8 mouse cellular contexts compared by ENCODE assay signal in genomic region chr19:12794056-12795044, GRCm38 (mm10). TPM values are rescaled to one million over a fixed set of nuclear protein-coding genes. Genes with fewer than 3 reads are reported as not detected.
DNase-seq lines count a peak whose midpoint lies in the region; ATAC-seq lines count a peak whose summit lies in the region.

No protein-coding gene starts in this region.

- peak overlapping the region; percentile 97 for H3K9ac ChIP-seq in hindbrain, embryonic 12.5 days

- ATAC-seq in hindbrain, embryonic 12.5 days (ENCODE audit: low FRiP score): peak; percentile 71

- H3K27ac ChIP-seq in hindbrain, embryonic 12.5 days: peak overlapping the region; percentile 99

- peaks cover 8% of the 10 kb centered on the region for H3K4me1 ChIP-seq in hindbrain, embryonic 12.5 days

- peak overlapping the region; percentile 94 for H3K4me3 ChIP-seq in hindbrain, embryonic 12.5 days

- WGBS in hindbrain, embryonic 12.5 days: 1% methylated on average over 36 of the region's 39 CpGs

- peak overlapping the region; percentile 51 for H3K4me2 ChIP-seq in hindbrain, embryonic 12.5 days (replicated peaks)

- no peaks in the 10 kb centered on the region for H3K36me3 ChIP-seq in hindbrain, embryonic 12.5 days

- DNase-seq in MN1 (ENCODE audit: low spot score): peak; percentile 89
- DNase-seq in cerebellum, adult 9-10 months: peak; percentile 88
- DNase-seq in frontal cortex, adult 2 months (ENCODE audit: extremely low spot score in 1 of 2, low spot score in 1 of 2): peak; percentile 85 to 95
- DNase-seq in layer of hippocampus, postnatal 14 days (ENCODE audit: low spot score in 2 of 2): peak; percentile 92 to 93
- DNase-seq in lung, postnatal 14 days: peak; percentile 95
- peak; percentile 66 for DNase-seq in retina, adult 2 months (ENCODE audit: low read depth, low spot score)
- DNase-seq in thymus, postnatal 36 days: peak; percentile 95

- no peaks in the 10 kb centered on the region for H3K27me3 ChIP-seq in hindbrain, embryonic 12.5 days

- no peaks in the 10 kb centered on the region for H3K9me3 ChIP-seq in hindbrain, embryonic 12.5 days (replicated peaks)

RNA-seq across cellular contexts. Expression of gene Zfp91, which starts 1.6 kb away (rescaled TPM):
- polyA plus RNA-seq in frontal cortex, adult 2 months (2012; rRNA removed): 46.6 and 50.8 TPM in 2 replicates
- polyA plus RNA-seq in hindbrain, embryonic 12.5 days (2016; fragmentation: Nextera tagmentation; extraction: Ambion mirVana): 20.8 and 20.9 TPM in 2 replicates
- total RNA-seq in layer of hippocampus, postnatal 14 days (2021): 10 to 100 TPM; 89.1 to 95.0 TPM

RNA-seq across cellular contexts. Expression of gene Lpxn, which starts 1.6 kb away (rescaled TPM):
- polyA plus RNA-seq in frontal cortex, adult 2 months (2012; rRNA removed): 1.8 and 2.5 TPM in 2 replicates
- polyA plus RNA-seq in hindbrain, embryonic 12.5 days (2016; fragmentation: Nextera tagmentation; extraction: Ambion mirVana): 0.53 and 0.66 TPM in 2 replicates
- total RNA-seq in layer of hippocampus, postnatal 14 days (2021): 1 to 10 TPM; 1.9 to 2.0 TPM

RNA-seq across cellular contexts. Expression of gene Cntf, which starts 28.9 kb away (rescaled TPM):
- 3.3 and 3.9 TPM in 2 replicates for polyA plus RNA-seq in frontal cortex, adult 2 months (2012; rRNA removed)
- polyA plus RNA-seq in hindbrain, embryonic 12.5 days (2016; fragmentation: Nextera tagmentation; extraction: Ambion mirVana): 1.5 and 1.6 TPM in 2 replicates
- 1 to 10 TPM; 3.0 to 4.7 TPM for total RNA-seq in layer of hippocampus, postnatal 14 days (2021)

RNA-seq across cellular contexts. Expression of gene Gm5244, which starts 52.1 kb away (rescaled TPM):
- not detected in 2 replicates for polyA plus RNA-seq in frontal cortex, adult 2 months (2012; rRNA removed)
- not detected in 2 replicates for polyA plus RNA-seq in hindbrain, embryonic 12.5 days (2016; fragmentation: Nextera tagmentation; extraction: Ambion mirVana)
- not detected for total RNA-seq in layer of hippocampus, postnatal 14 days (2021)

Comparison
In these comparisons a context has a peak if more than half of its experiments do, and no peak if none do; other contexts are left out.
1. Peak in every context shown above with its lines: DNase-seq, ATAC-seq, H3K4me3 ChIP-seq and H3K27ac ChIP-seq.